Mouse (Mus musculus) midbrain, embryonic 12.5 days (tissue): ENCODE results near the gene Cramp1l. TPM values are rescaled to one million over a fixed set of nuclear protein-coding genes. Genes with fewer than 3 reads are reported as not detected.

Experiments
- ATAC-seq: fragments of 200-750 bp; cut with Nextera tagmentation; 2 replicates; pipeline ENCODE4 v1.8.0; 2017; ENCODE audit warnings: low read depth, moderate TSS enrichment, moderate library complexity; ENCODE audit not compliant: low FRiP score
- H3K27ac ChIP-seq: fragments of 300-500 bp; sonication (generic); replicated peaks from 2 replicates; pipeline ENCODE4 v1.5.1; 2016; ENCODE audit warnings: mild to moderate bottlenecking
- H3K27me3 ChIP-seq: fragments of 300-500 bp; sonication (generic); 2 replicates; pipeline ENCODE4 v1.6.1; 2016; ENCODE audit warnings: mild to moderate bottlenecking
- H3K36me3 ChIP-seq: fragments of 300-500 bp; sonication (generic); 2 replicates; pipeline ENCODE4 v1.6.1; 2016
- H3K4me1 ChIP-seq: fragments of 300-500 bp; sonication (generic); 2 replicates; pipeline ENCODE4 v1.6.1; 2016
- H3K4me2 ChIP-seq: fragments of 300-500 bp; sonication (generic); replicated peaks from 2 replicates; pipeline ENCODE4 v1.6.1; 2016; ENCODE audit warnings: mild to moderate bottlenecking, moderate library complexity
- H3K4me3 ChIP-seq: fragments of 300-500 bp; sonication (generic); 2 replicates; pipeline ENCODE4 v1.5.1; 2016; ENCODE audit warnings: mild to moderate bottlenecking
- H3K9ac ChIP-seq: fragments of 300-500 bp; sonication (generic); replicated peaks from 2 replicates; pipeline ENCODE4 v1.6.1; 2016; ENCODE audit warnings: mild to moderate bottlenecking, moderate library complexity
- H3K9me3 ChIP-seq: fragments of 300-500 bp; sonication (generic); 2 replicates; pipeline ENCODE4 v1.6.1; 2016; ENCODE audit warnings: mild to moderate bottlenecking
- WGBS: fragments of 180-500 bp; shearing (Covaris S2); methylation state at CpG from one replicate; pipeline ENCODE4 v1.1.7; 2016; 5-methylcytosine and 5-hydroxymethylcytosine counted together
- polyA plus RNA-seq: library from polyadenylated mRNA; unstranded; fragments of >200 nt; fragmentation: Nextera tagmentation; extraction: Ambion mirVana; gene quantifications from 2 replicates; pipeline ENCODE4 v1.2.1, GENCODE M21; 2016

Cramp1l gene
- polyA plus RNA-seq = 12.8 and 15.0 TPM in 2 replicates

GRCm38 (mm10) chr17:25015655-25016291 lies at the start of gene Cramp1l, which contains the start of gene Ift140:
TSS of gene Cramp1l (minus strand) at chr17:25015788.
TSS of gene Ift140 (plus strand) at chr17:25016085.
- Histone ChIP-seq H3K9ac (peak within 1 kb of the TSS; percentile 98), H3K4me3 (peak within 1 kb of the TSS; percentile 100), H3K27me3 (no peaks in the 10 kb centered on the region), H3K36me3 (peaks cover 24% of the 10 kb centered on the region), H3K27ac (peak within 1 kb of the TSS; percentile 86), H3K4me1 (peaks cover 22% of the 10 kb centered on the region), H3K4me2 (peak within 1 kb of the TSS; percentile 95), H3K9me3 (no peaks in the 10 kb centered on the region)
- ATAC-seq = peak; percentile 99
- under 1% methylated on average over 62 of the region's 62 CpGs for WGBS

- H3K27ac ChIP-seq = no peak overlapping the region
- no peak overlapping the region for H3K9ac ChIP-seq
- 92% methylated on average over 3 of the region's 3 CpGs for WGBS
- peaks cover 19% of the 10 kb centered on the region; the same call in 1 of the 2 replicates for H3K36me3 ChIP-seq
- no peaks in the 10 kb centered on the region for H3K4me1 ChIP-seq
- H3K4me2 ChIP-seq = no peak overlapping the region
- H3K27me3 ChIP-seq = no peaks in the 10 kb centered on the region
- no peak for ATAC-seq
- no peak overlapping the region for H3K4me3 ChIP-seq
- no peaks in the 10 kb centered on the region for H3K9me3 ChIP-seq
These were observed 49.6 kb upstream of the Cramp1l start for GRCm38 (mm10) chr17:25065189-25065588.

DNA sequence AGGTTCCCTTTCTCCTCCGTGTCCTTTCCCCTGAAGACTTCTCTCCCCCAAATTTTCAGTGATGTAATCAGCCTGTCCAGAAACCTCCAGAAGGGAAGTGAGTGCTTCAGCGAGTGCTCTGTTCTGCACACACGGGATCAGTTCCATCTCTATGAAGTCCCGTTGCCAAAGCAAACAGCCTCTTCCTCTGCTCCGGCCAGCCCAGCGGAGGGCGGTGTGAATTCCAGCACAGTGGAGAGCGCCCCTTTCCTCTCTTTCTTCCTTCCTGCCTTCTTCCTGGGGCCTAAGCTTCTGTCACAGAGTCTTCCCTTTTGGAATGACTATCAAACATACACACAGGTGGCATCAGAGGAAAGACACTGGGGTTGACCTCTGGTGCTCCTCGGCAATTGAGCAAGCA lies 48.8 kb upstream of the Cramp1l start:
- no peak overlapping the region for H3K9ac ChIP-seq
- no peaks in the 10 kb centered on the region for H3K9me3 ChIP-seq
- H3K27me3 ChIP-seq = no peaks in the 10 kb centered on the region
- ATAC-seq = no peak
- no peak overlapping the region for H3K4me2 ChIP-seq
- WGBS = 82% methylated on average over 9 of the region's 9 CpGs
- H3K36me3 ChIP-seq = peaks cover 26% of the 10 kb centered on the region
- H3K4me1 ChIP-seq = no peaks in the 10 kb centered on the region
- H3K4me3 ChIP-seq = no peak overlapping the region
- H3K27ac ChIP-seq = no peak overlapping the region

DNA sequence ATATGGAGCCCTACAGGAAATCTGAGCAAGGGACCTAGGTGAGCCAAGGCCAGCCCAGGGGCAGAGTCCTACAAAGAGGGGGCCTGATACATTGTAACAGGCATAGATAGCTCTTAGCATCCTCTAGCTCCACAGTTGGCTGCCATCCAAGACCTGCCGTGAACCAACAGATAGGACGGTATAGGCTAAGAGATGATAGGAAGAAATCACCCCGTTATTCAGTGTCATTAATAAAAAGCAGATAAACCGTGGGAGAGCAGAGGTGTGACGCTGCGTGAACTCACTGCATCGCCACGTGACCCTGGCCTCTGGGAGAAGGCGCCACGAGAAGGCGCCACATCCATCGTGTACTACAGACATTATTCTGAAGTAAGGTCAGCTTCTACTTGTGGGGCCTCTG lies 48.3 kb upstream of the Cramp1l start:
- Histone ChIP-seq H3K27me3 (no peaks in the 10 kb centered on the region), H3K36me3 (peaks cover 31% of the 10 kb centered on the region), H3K9ac (no peak overlapping the region), H3K4me2 (no peak overlapping the region), H3K4me3 (no peak overlapping the region), H3K27ac (no peak overlapping the region), H3K4me1 (no peaks in the 10 kb centered on the region), H3K9me3 (no peaks in the 10 kb centered on the region)
- no peak for ATAC-seq
- 89% methylated on average over 12 of the region's 12 CpGs for WGBS

DNA sequence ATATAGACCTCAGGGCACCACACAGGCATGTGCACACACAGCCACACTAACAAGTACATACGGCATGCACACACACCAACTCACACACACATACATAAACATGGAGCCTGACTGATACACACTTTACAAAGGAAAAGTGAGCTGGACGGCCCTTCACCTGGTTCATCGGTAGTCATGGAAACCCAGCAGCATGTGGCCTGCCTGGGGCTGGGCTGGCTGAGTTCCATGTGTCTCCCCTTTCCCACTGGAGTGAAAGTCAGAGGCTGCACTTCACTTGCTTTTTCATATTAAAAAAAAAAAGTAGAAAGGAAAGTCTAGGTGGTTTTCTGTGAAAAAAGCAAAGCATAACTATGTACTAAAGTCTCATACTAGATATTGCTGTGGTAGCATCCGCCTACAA lies 47.7 kb upstream of the Cramp1l start:
- WGBS = 86% methylated on average over 4 of the region's 4 CpGs
- no peaks in the 10 kb centered on the region for H3K27me3 ChIP-seq
- no peak overlapping the region for H3K4me2 ChIP-seq
- H3K27ac ChIP-seq = no peak overlapping the region
- H3K4me1 ChIP-seq = no peaks in the 10 kb centered on the region
- ATAC-seq = no peak
- no peak overlapping the region for H3K9ac ChIP-seq
- no peaks in the 10 kb centered on the region for H3K9me3 ChIP-seq
- H3K36me3 ChIP-seq = peaks cover 36% of the 10 kb centered on the region
- H3K4me3 ChIP-seq = no peak overlapping the region

GRCm38 (mm10) chr17:25057041-25057440 lies 41.5 kb upstream of the Cramp1l start:
- Histone ChIP-seq H3K27ac (no peak overlapping the region), H3K9me3 (no peaks in the 10 kb centered on the region), H3K4me3 (no peak overlapping the region), H3K9ac (no peak overlapping the region), H3K36me3 (peaks cover 59% of the 10 kb centered on the region), H3K4me2 (no peak overlapping the region), H3K27me3 (no peaks in the 10 kb centered on the region), H3K4me1 (no peaks in the 10 kb centered on the region)
- ATAC-seq = no peak
- WGBS = 90% methylated on average over 6 of the region's 6 CpGs

- Histone ChIP-seq H3K4me2 (no peak overlapping the region), H3K4me3 (no peak overlapping the region), H3K4me1 (no peaks in the 10 kb centered on the region), H3K9ac (no peak overlapping the region), H3K36me3 (peaks cover 55% of the 10 kb centered on the region), H3K9me3 (no peaks in the 10 kb centered on the region), H3K27ac (no peak overlapping the region), H3K27me3 (no peaks in the 10 kb centered on the region)
- 87% methylated on average over 9 of the region's 9 CpGs for WGBS
- no peak for ATAC-seq
These were observed 37.7 kb upstream of the Cramp1l start for GRCm38 (mm10) chr17:25053274-25053673.

DNA sequence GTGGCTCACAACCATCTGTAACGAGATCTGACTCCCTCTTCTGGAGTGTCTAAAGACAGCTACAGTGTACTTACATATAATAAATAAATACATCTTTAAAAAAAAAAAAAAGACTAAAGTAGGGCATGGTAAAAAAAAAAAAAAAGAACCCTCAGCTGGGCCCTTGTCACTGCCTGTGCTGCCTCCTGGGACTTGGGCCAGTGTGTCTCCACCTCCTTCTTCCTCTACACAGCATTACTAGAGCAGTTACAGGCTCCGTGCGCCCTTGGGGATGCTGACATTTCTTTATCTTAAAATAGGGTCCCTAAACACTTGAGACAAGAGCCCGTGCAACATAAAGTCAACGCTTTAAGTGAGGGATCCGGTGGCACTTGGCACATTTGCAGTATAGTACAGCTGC lies 31.6 kb upstream of the Cramp1l start:
- Histone ChIP-seq H3K4me2 (no peak overlapping the region), H3K9me3 (no peaks in the 10 kb centered on the region), H3K4me1 (no peaks in the 10 kb centered on the region), H3K27ac (no peak overlapping the region), H3K27me3 (no peaks in the 10 kb centered on the region), H3K4me3 (no peak overlapping the region), H3K9ac (no peak overlapping the region), H3K36me3 (peaks cover 32% of the 10 kb centered on the region)
- ATAC-seq = no peak
- 89% methylated on average over 6 of the region's 6 CpGs for WGBS

- H3K36me3 ChIP-seq = peaks cover 35% of the 10 kb centered on the region
- no peak overlapping the region for H3K27ac ChIP-seq
- no peaks in the 10 kb centered on the region for H3K9me3 ChIP-seq
- no peaks in the 10 kb centered on the region for H3K27me3 ChIP-seq
- H3K4me1 ChIP-seq = no peaks in the 10 kb centered on the region
- no peak overlapping the region for H3K9ac ChIP-seq
- H3K4me3 ChIP-seq = no peak overlapping the region
- no peak overlapping the region for H3K4me2 ChIP-seq
- no peak for ATAC-seq
- 95% methylated on average over 4 of the region's 4 CpGs for WGBS
These were observed 29.7 kb upstream of the Cramp1l start for GRCm38 (mm10) chr17:25045281-25045680.

- Histone ChIP-seq H3K9ac (no peak overlapping the region), H3K27me3 (no peaks in the 10 kb centered on the region), H3K27ac (no peak overlapping the region), H3K4me1 (no peaks in the 10 kb centered on the region), H3K4me2 (no peak overlapping the region), H3K4me3 (no peak overlapping the region), H3K36me3 (peaks cover 34% of the 10 kb centered on the region), H3K9me3 (no peaks in the 10 kb centered on the region)
- ATAC-seq = no peak
- WGBS = 78% methylated on average over 7 of the region's 7 CpGs
These were observed 29.3 kb upstream of the Cramp1l start for GRCm38 (mm10) chr17:25044879-25045278.

DNA sequence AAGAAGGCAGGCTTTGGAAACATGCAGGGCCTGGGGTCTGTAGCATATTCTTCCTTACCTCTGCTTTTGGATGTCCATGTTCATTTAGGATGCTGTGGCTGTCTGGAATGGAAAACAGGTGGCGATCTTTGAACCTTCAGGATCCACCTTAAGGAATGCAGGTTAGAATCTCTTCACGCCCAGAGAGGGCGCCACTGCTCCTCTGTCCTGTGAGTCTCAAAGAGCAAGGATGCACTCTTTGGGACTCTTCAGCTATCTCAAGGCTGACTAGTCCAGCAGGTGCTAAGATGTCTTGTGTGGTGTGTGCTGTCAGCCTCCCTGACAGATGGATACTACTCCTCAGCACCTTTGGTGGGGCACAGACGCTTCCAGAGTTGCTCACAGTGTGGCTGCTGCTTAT lies 20.6 kb upstream of the Cramp1l start:
- 64% methylated on average over 4 of the region's 4 CpGs for WGBS
- no peak for ATAC-seq

GRCm38 (mm10) chr17:25016292-25017132 lies 924 bp upstream of the Cramp1l start:
- Histone ChIP-seq H3K27ac (peak overlapping the region; percentile 68), H3K9ac (peak overlapping the region; percentile 74), H3K4me2 (peak overlapping the region; percentile 68), H3K27me3 (no peaks in the 10 kb centered on the region), H3K4me3 (peak overlapping the region; percentile 100), H3K4me1 (peaks cover 19% of the 10 kb centered on the region), H3K9me3 (no peaks in the 10 kb centered on the region), H3K36me3 (peaks cover 17% of the 10 kb centered on the region)
- WGBS = under 1% methylated on average over 55 of the region's 55 CpGs
- peak; percentile 89 for ATAC-seq

More for the DNA sequence above, 20.6 kb upstream of the Cramp1l start:
- Histone ChIP-seq H3K27me3 (no peaks in the 10 kb centered on the region), H3K9me3 (no peaks in the 10 kb centered on the region), H3K27ac (no peak overlapping the region), H3K36me3 (peaks cover 61% of the 10 kb centered on the region), H3K4me1 (no peaks in the 10 kb centered on the region), H3K4me2 (no peak overlapping the region), H3K9ac (no peak overlapping the region), H3K4me3 (no peak overlapping the region)
